Mouse (Mus musculus) CH12.LX (cell line): ENCODE measurements around the gene Dbndd2. TPM values are rescaled to one million over a fixed set of nuclear protein-coding genes. Genes with fewer than 3 reads are reported as not detected.

Source experiments
- DNase-seq: peaks from one replicate; pipeline ENCODE4 v3.0.0-alpha.2; 2013; ENCODE audit errors: extremely low read depth
- H3K27ac ChIP-seq: 2 replicates; pipeline ENCODE4 v1.5.1; 2012; ENCODE audit warnings: low read depth, mild to moderate bottlenecking, control low read depth, moderate library complexity; ENCODE audit not compliant: insufficient read depth
- H3K27me3 ChIP-seq: replicated peaks from 2 replicates; pipeline ENCODE3; 2012; ENCODE audit warnings: inconsistent platforms
- H3K36me3 ChIP-seq, 2 experiments: replicated peaks in 1 of 2; 2 replicates each; pipeline versions ENCODE3 to v1.6.1; 2012; ENCODE audit warnings: inconsistent platforms in 1 of 2, low read length in 1 of 2, mild to moderate bottlenecking in 1 of 2, mixed read lengths in 1 of 2, moderate library complexity in 1 of 2; ENCODE audit not compliant: control insufficient read depth in 1 of 2, insufficient read depth in 1 of 2
- H3K4me1 ChIP-seq, 2 experiments: 2 replicates each; pipeline ENCODE4 v1.6.1; 2012; ENCODE audit warnings: inconsistent platforms in 1 of 2, moderate library complexity in 1 of 2; ENCODE audit not compliant: insufficient read depth in 2 of 2, control insufficient read depth in 1 of 2
- H3K4me2 ChIP-seq: 2 replicates; pipeline ENCODE4 v1.6.1; 2012; ENCODE audit warnings: low read depth, mild to moderate bottlenecking, control low read depth; ENCODE audit not compliant: poor library complexity, insufficient read depth, severe bottlenecking
- H3K4me3 ChIP-seq, 3 experiments: fragments of 150-350 bp in 1 of 3; sonication (generic) in 1 of 3; replicated peaks in 1 of 3; 2 replicates each; pipeline versions ENCODE3 to v1.5.1; 2011 to 2012; ENCODE audit warnings: low read depth in 2 of 3, low read length in 2 of 3, mild to moderate bottlenecking in 2 of 3, moderate library complexity in 2 of 3, control low read depth in 1 of 3, improper control_type of control experiment in 1 of 3, inconsistent platforms in 1 of 3, mixed read lengths in 1 of 3; ENCODE audit not compliant: poor library complexity in 1 of 3
- H3K79me2 ChIP-seq: replicated peaks from 2 replicates; pipeline ENCODE4 v1.6.1; 2012; ENCODE audit warnings: mild to moderate bottlenecking, moderate library complexity; ENCODE audit not compliant: control insufficient read depth, poor library complexity, insufficient read depth, severe bottlenecking; ENCODE audit errors: extremely low read depth
- H3K9ac ChIP-seq: 2 replicates; pipeline ENCODE4 v1.6.1; 2012; ENCODE audit warnings: low read depth, mild to moderate bottlenecking, control low read depth, moderate library complexity; ENCODE audit not compliant: insufficient read depth
- H3K9me3 ChIP-seq: replicated peaks from 2 replicates; pipeline ENCODE3; 2012; ENCODE audit warnings: low read length, inconsistent platforms, mixed read lengths
- BHLHE40 ChIP-seq: IDR thresholded peaks from 2 replicates; pipeline ENCODE4 v1.6.1; 2011; ENCODE audit warnings: mild to moderate bottlenecking, low read depth, low read length, improper control_type of control experiment
- CHD1 ChIP-seq: IDR thresholded peaks from 2 replicates; pipeline ENCODE4 v1.6.1; 2012; ENCODE audit warnings: low read depth, low read length, improper control_type of control experiment, inconsistent platforms
- CHD2 ChIP-seq: IDR thresholded peaks from 2 replicates; pipeline ENCODE4 v1.6.1; 2011; ENCODE audit warnings: low read length, improper control_type of control experiment
- ELF1 ChIP-seq: IDR thresholded peaks from 2 replicates; pipeline ENCODE4 v1.6.1; 2014; ENCODE audit warnings: low read depth, mild to moderate bottlenecking, inconsistent platforms, low read length, improper control_type of control experiment
- EP300 ChIP-seq: IDR thresholded peaks from 2 replicates; pipeline ENCODE4 v1.6.1; 2011; ENCODE audit warnings: low read length, improper control_type of control experiment
- ETS1 ChIP-seq: conservative IDR thresholded peaks from 2 replicates; pipeline ENCODE4 v1.6.1; 2012; ENCODE audit warnings: low read depth, mild to moderate bottlenecking, inconsistent platforms, low read length, improper control_type of control experiment, moderate library complexity
- HCFC1 ChIP-seq: IDR thresholded peaks from 2 replicates; pipeline ENCODE4 v1.6.1; 2012; ENCODE audit warnings: low read depth, mild to moderate bottlenecking, inconsistent platforms, low read length, improper control_type of control experiment
- IRF4 ChIP-seq: IDR thresholded peaks from 2 replicates; pipeline ENCODE4 v1.6.1; 2014; ENCODE audit warnings: low read depth, mild to moderate bottlenecking, inconsistent platforms, low read length, improper control_type of control experiment
- JUN ChIP-seq: IDR thresholded peaks from 2 replicates; pipeline ENCODE4 v1.6.1; 2011; ENCODE audit warnings: low read depth, mild to moderate bottlenecking, low read length, improper control_type of control experiment, moderate library complexity; ENCODE audit not compliant: insufficient read depth
- JUND ChIP-seq: conservative IDR thresholded peaks from 2 replicates; pipeline ENCODE4 v1.6.1; 2011; ENCODE audit warnings: low read depth, low read length, improper control_type of control experiment
- KAT2A ChIP-seq: IDR thresholded peaks from 2 replicates; pipeline ENCODE4 v1.6.1; 2012; ENCODE audit warnings: low read length, improper control_type of control experiment, inconsistent platforms; ENCODE audit not compliant: insufficient replicate concordance
- MAFK ChIP-seq: IDR thresholded peaks from 2 replicates; pipeline ENCODE4 v1.6.1; 2011; ENCODE audit warnings: low read length, improper control_type of control experiment; ENCODE audit not compliant: insufficient replicate concordance
- MAX ChIP-seq: IDR thresholded peaks from 2 replicates; pipeline ENCODE4 v1.6.1; 2011; ENCODE audit warnings: low read length, improper control_type of control experiment
- MAZ ChIP-seq: IDR thresholded peaks from 2 replicates; pipeline ENCODE4 v1.6.1; 2012; ENCODE audit warnings: low read depth, mild to moderate bottlenecking, inconsistent platforms, low read length, improper control_type of control experiment, moderate library complexity
- MEF2A ChIP-seq: IDR thresholded peaks from 2 replicates; pipeline ENCODE4 v1.6.1; 2014; ENCODE audit warnings: low read depth, mild to moderate bottlenecking, inconsistent platforms, low read length, improper control_type of control experiment, borderline replicate concordance
- MXI1 ChIP-seq: IDR thresholded peaks from 2 replicates; pipeline ENCODE4 v1.6.1; 2011; ENCODE audit warnings: mild to moderate bottlenecking, low read depth, low read length, improper control_type of control experiment
- MYC ChIP-seq: IDR thresholded peaks from 2 replicates; pipeline ENCODE4 v1.6.1; 2011; ENCODE audit warnings: low read depth, mild to moderate bottlenecking, improper control_type of control experiment, low read length
- NELFE ChIP-seq: IDR thresholded peaks from 2 replicates; pipeline ENCODE4 v1.6.1; 2011; ENCODE audit warnings: low read depth, low read length, improper control_type of control experiment
- PAX5 ChIP-seq: IDR thresholded peaks from 2 replicates; pipeline ENCODE4 v1.6.1; 2012; ENCODE audit warnings: low read length, inconsistent platforms, mixed read lengths
- POLR2A ChIP-seq: IDR thresholded peaks from 2 replicates; pipeline ENCODE4 v1.6.1; 2011; ENCODE audit warnings: low read depth, mild to moderate bottlenecking, improper control_type of control experiment, low read length
- RAD21 ChIP-seq: IDR thresholded peaks from 2 replicates; pipeline ENCODE4 v1.6.1; 2011; ENCODE audit warnings: low read depth, mild to moderate bottlenecking, low read length, improper control_type of control experiment, moderate library complexity
- RCOR1 ChIP-seq: conservative IDR thresholded peaks from 2 replicates; pipeline ENCODE4 v1.6.1; 2012; ENCODE audit warnings: low read depth, mild to moderate bottlenecking, inconsistent platforms, low read length, improper control_type of control experiment
- SIN3A ChIP-seq: IDR thresholded peaks from 2 replicates; pipeline ENCODE4 v1.6.1; 2012; ENCODE audit warnings: low read length, improper control_type of control experiment, inconsistent platforms
- SMC3 ChIP-seq: IDR thresholded peaks from 2 replicates; pipeline ENCODE4 v1.6.1; 2011; ENCODE audit warnings: low read depth, low read length, improper control_type of control experiment
- TBP ChIP-seq: conservative IDR thresholded peaks from 2 replicates; pipeline ENCODE4 v1.6.1; 2011; ENCODE audit warnings: low read depth, low read length, improper control_type of control experiment
- TCF12 ChIP-seq: IDR thresholded peaks from 2 replicates; pipeline ENCODE4 v1.6.1; 2014; ENCODE audit warnings: low read depth, mild to moderate bottlenecking, inconsistent platforms, low read length, improper control_type of control experiment
- ZC3H11A ChIP-seq: IDR thresholded peaks from 2 replicates; pipeline ENCODE4 v1.6.1; 2012; ENCODE audit warnings: low read depth, mild to moderate bottlenecking, inconsistent platforms, low read length, improper control_type of control experiment
- ZKSCAN1 ChIP-seq: IDR thresholded peaks from 2 replicates; pipeline ENCODE4 v1.6.1; 2012; ENCODE audit warnings: low read depth, inconsistent platforms, low read length, improper control_type of control experiment, borderline replicate concordance
- ZMIZ1 ChIP-seq: IDR thresholded peaks from 2 replicates; pipeline ENCODE4 v1.6.1; 2012; ENCODE audit warnings: low read depth, mild to moderate bottlenecking, inconsistent platforms, low read length, improper control_type of control experiment
- dilution Hi-C: fragments of 300-500 bp; cut with MboI; formaldehyde crosslinking; loops from 2 replicates; pipeline ENCODE4 v1.14.3; 2020; ENCODE audit warnings: low sequenced_read_pairs; ENCODE audit not compliant: extremely low pct_unique_long_range_greater_than_20kb, extremely low pct_ligation_motif_present
- in situ Hi-C: fragments of 300-500 bp; cut with MboI; formaldehyde crosslinking; loops from 3 replicates; pipeline ENCODE4 v1.14.3; 2019; ENCODE audit warnings: low sequenced_read_pairs, low pct_ligation_motif_present, low pct_unique_long_range_greater_than_20kb, mixed read lengths
- polyA plus RNA-seq: library from polyadenylated mRNA; unstranded; fragments of >175 nt; gene quantifications from 2 replicates; pipeline ENCODE4 v1.2.1, GENCODE M21; 2012; ENCODE audit warnings: low read depth; ENCODE audit not compliant: insufficient read length
- total RNA-seq, 2 experiments: library from RNA; depleted of rRNA; stranded (reverse); fragments of 300-350 nt in 1 of 2; fragments of >200 nt in 1 of 2; gene quantifications; 2 replicates each; pipeline ENCODE4 v1.2.3; 2012 to 2014

Dbndd2 gene
- total and polyA plus RNA-seq, 3 experiments = 0.53 to 5.7 TPM; not detected in 1

DNA sequence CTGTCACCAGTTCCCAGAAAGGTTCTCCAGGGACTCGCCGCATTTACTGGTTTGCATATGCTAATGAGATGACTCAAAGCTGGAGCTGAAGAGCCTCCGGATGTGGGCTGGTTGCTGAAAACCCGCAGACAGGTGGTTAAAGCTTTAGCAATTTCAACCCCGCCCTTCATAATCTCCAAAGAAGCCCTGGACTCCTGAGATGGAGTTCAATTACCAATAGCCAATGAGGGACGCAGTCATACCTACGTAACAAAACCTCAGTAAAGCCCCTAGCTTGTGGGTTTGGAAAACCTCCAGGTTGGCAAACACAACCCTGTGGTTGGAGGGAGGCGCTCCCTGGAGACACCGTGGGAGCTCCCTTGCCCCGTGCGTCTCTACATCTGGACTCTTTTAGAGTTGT, 35.9 kb downstream of the Dbndd2 start:
- DNase-seq = peak; percentile 99
- Histone ChIP-seq H3K27me3 (peaks cover 9% of the 10 kb centered on the region), H3K4me1 (peaks cover 2 to 25% of the 10 kb centered on the region in 2 experiments), H3K9ac (no peak overlapping the region), H3K79me2 (no peaks in the 10 kb centered on the region), H3K36me3 (no peaks in the 10 kb centered on the region), H3K27ac (peak overlapping the region; percentile 71), H3K4me3 (no peak overlapping the region), H3K9me3 (peaks cover 25% of the 10 kb centered on the region), H3K4me2 (peak overlapping the region; percentile 99)
- dilution Hi-C loops (no loop called here), in situ Hi-C loops (no loop called here)
- TF ChIP-seq TBP = no peak
- TF ChIP-seq CHD1 = no peak
- peak; percentile 99 for TF ChIP-seq IRF4
- no peak for TF ChIP-seq MAX
- TF ChIP-seq MAZ = 0 out of 2 replicates have a peak, but pooled peaks have one; percentile 66
- TF ChIP-seq HCFC1 = 0 out of 2 replicates have a peak, but pooled peaks have one; percentile 16
- peak; percentile 93 for TF ChIP-seq MEF2A
- TF ChIP-seq RAD21 = no peak
- TF ChIP-seq MYC = peak; percentile 52
- TF ChIP-seq RCOR1 = peak; percentile 97
- no peak for TF ChIP-seq ZKSCAN1
- peak; percentile 97 for TF ChIP-seq JUND
- no peak for TF ChIP-seq PAX5
- TF ChIP-seq SMC3 = no peak
- TF ChIP-seq ZC3H11A = no peak
- TF ChIP-seq SIN3A = peak; percentile 57
- TF ChIP-seq EP300 = peak; percentile 98
- no peak for TF ChIP-seq POLR2A
- no peak for TF ChIP-seq NELFE
- peak; percentile 96 for TF ChIP-seq ETS1
- peak; percentile 99 for TF ChIP-seq TCF12
- peak; percentile 96 for TF ChIP-seq MAFK
- peak; percentile 4; the same call in 1 of the 2 replicates for TF ChIP-seq ELF1
- peak; percentile 92 for TF ChIP-seq JUN
- TF ChIP-seq BHLHE40 = peak; percentile 90
- TF ChIP-seq CHD2 = peak; percentile 82
- no peak; the same call in 1 of the 2 replicates for TF ChIP-seq ZMIZ1
- TF ChIP-seq MXI1 = no peak
- peak; percentile 67; the same call in 1 of the 2 replicates for TF ChIP-seq KAT2A
